Mouse (Mus musculus): ENCODE results near the gene Nuak2.

DNA sequence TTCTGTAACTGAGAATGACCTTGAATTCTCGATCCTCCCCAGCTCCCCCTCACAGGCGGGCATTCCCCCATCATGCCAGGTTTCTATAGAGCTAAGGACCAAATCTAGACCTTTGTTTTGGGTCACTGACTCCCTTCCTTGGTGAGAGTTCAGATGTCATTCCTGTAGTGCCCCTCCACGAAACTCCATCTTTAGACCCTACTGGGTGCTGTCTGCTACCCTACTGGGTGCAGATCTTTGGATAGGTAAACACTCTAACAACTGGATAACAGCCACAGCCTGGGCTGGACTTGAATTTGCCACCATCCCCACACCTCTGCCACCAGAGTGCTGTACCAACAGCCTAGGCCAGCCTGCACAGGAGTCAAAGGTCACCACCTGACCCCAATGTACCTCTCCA is 26.6 kb downstream of the Nuak2 start:
- TF ChIP-seq POLR2A (IDR thresholded peaks at IDR 0.05; ENCODE audit: control insufficient read depth, low read depth, low read length): no peak
- TF ChIP-seq CTCF (IDR thresholded peaks at IDR 0.05; ENCODE audit: control insufficient read depth, insufficient read depth, insufficient replicate concordance, low read depth, low read length): no peak

Data from testis, adult 2 months (tissue).